Mouse (Mus musculus) ES-Bruce4 (cell line): ENCODE data around the gene Rnf34.
A peak's percentile ranks its signal among the peaks of the same experiment; 100 is the strongest.

ENCODE experiments used
- CTCF ChIP-seq: IDR thresholded peaks from one replicate; pipeline ENCODE4 v1.8.1; 2011; ENCODE audit warnings: low read depth, low read length
- EP300 ChIP-seq: IDR thresholded peaks from 2 replicates; pipeline ENCODE4 v1.6.1; 2011; ENCODE audit warnings: low read depth, low read length; ENCODE audit not compliant: insufficient read depth

- no peak for TF ChIP-seq CTCF
- TF ChIP-seq EP300: 0 out of 2 replicates have a peak, but pooled peaks have one; percentile 7
These were observed 32.6 kb downstream of the Rnf34 start for GRCm38 (mm10) chr5:122882256-122883050.
